Mouse (Mus musculus) WW6 (cell line): ENCODE results near the gene Rgl1.

Experiments used
- DNase-seq: peaks from one replicate; pipeline ENCODE4 v3.0.0-alpha.2; 2013; ENCODE audit warnings: low read depth, low spot score

Gene Rgl1

DNA sequence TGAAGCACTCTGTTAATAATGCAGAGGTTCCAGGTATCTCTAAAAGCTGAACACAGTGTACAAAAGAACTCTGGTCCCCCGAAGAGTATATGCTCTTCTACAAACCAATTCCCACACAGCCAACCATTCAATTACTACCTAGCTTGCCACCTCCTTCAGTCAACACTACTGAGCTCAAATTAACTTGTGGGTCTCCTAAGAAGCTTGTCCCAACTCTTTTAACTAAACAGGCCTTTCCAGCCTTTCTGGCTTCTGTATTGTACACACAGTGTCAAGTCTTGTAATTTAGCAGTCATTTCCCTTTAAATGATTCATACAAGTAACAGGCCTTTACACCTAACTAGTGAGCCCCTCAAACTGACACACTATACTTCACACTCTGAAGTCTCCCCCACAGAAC lies 48.8 kb downstream of the Rgl1 start:
- DNase-seq: no peak

DNA sequence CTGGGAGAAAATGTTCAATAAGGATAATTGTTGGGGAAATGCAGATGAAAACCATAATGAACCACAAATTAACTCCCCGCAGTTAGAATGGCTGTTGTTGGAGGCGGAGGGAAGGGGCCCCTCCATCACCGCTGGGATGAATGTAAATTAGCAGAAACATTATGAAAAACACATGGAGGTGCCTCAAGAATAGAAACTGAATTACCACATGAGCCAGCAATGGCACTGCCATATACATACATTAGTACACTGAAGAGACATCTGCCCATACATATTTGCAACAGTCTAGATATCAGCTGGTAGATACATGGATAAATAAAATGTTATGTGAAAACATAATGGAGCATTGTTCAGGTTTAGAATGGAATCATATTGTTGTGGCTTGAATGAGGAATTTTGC lies 51.7 kb downstream of the Rgl1 start:
- no peak for DNase-seq

DNA sequence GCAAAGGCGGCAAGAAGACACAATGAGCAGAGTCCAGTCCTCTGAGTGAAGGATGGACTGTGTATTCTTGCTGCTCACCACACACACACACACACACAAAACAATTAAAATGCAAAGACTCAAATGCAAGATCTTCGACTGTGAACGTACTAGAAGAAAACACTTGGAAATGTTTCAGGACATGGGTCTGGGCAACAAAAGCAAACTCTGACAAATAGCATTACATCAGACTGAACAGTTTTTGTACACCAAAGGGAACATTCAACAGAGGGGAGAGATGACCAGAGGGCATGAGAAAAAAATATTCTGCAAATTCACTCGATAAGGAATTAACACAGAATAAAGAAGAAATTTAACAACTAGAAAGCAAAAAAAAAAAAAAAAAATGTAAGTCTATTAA lies 52.2 kb downstream of the Rgl1 start:
- DNase-seq: no peak

DNA sequence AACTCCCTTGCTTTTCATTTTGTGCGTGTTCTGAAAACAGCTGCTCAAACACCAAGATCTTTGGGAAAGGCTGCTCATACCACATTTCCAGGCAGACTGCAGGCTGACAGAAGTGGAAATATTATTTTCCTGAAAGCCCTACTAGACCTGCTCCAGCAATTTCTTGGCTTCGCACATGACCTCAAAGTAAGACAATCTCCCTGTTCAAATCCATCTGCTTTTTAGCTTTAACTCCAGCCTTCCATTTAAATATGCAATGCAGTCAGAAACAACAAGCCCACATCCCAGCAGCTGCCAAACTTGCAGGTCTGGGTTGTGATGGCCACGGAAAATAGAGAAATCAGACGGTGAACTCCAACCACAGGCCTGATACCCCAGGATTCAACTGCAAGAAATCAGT lies 55.1 kb downstream of the Rgl1 start:
- no peak for DNase-seq

DNA sequence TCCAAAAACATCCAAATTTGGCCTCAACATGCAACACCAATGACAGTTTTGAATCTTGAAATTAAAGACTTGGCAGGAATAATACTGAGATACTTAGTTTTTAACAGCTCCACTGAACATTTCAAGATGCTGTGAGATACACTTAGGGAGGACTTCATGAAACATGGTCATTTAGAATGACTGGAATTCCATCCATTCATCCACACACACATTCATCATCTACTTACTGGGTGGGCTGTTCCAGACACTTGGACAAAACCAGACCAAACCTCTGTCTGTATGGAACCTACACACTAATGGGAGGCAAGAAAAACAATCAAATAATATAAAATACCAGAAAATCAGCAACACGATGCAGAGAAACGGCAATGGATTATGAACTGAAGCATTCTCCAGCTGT lies 58.6 kb downstream of the Rgl1 start:
- no peak for DNase-seq

DNA sequence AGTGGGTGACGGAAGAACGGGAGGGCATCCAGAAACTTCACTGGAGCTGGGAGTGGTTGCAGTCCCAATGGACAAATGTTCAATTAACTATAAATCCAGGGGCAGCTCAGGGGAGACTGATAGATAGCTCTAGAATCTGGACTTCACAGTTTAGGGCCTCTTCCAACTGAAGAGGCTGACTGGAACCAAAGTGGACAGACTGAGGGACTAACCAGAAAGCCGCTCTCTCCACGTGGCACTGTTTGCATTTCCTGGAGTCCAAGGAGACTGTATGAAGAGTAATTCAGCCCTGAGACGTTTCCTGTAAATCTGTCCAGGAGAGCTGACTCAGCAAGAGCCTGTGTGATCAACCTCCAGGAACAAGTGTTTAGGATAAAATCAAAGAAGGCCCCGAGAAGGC lies 62.2 kb downstream of the Rgl1 start:
- no peak for DNase-seq

DNA sequence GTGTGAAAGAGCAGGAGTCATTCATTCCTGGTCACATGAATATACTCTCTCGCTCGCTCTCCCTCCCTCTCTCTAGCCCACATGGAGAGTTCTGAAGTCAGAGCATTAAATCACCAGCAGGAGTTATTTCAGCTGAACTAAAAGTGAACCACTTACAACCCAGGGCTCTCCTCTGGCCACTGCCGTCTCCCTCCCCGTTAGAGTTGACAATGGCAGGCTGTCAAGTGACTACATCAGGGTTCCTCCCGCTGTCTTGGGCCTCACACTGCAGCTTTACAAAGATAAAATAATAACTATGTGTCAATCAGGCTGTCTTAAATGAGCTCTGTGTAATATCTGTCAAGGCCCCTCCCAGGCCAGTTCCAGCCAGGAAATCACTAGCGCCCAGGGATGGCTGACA lies 63.2 kb downstream of the Rgl1 start:
- DNase-seq: no peak

DNA sequence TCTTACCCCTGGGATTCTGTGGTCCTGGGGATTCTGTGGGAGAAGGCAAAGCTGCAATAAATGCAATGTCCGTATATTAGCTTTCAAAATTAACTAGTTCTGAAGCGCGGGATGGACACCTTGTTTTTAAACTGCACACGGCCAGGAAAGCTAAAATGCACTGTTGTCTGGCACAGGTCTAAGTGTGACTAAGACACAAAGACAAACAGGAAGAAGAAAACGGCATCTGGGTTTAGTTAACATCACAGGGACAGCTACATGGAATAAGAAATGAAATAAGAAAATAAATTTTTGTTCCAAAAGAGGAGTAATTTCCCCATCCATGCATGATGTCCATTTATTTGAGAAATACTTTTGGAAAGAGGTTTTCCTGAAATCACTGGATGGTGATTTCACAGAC lies 65.1 kb downstream of the Rgl1 start:
- DNase-seq: no peak

DNA sequence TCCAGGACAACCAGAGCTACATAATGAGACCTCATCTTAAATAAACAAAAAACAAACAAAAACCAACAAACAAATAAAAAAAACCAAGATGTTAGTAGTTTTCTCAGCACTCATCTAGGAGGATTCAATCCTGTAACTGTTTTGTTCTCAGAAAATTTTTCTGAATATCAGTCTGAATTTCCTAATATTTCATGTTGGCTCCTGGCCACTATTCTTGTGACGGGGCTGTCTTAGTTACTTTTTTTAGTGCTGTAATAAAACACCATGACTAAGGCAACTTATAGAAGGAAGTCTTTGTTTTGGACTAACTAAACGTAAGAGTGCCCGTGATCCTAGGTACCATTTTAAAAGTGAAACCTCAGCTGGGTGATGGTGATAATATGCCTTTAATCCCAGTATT lies 68.8 kb downstream of the Rgl1 start:
- DNase-seq: no peak

DNA sequence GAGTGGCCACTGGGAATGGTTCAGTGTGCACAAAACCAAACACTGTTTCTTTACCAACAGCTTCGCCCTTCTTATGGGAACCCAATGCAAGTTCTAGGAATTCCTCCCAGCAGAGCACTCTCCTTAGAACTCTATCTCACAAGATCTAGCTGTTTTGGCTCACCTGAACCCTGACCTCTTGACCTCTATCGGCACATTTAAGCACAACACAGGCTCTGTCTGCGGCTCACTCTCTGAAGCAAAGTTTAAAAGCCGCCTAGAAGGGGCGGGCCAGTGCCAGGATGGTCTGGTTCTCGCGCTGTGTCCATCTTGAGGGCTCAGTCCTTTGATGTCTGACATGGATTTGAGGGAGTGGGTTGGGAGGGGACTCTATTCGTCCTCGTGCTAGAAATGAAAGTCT lies 70.7 kb downstream of the Rgl1 start:
- no peak for DNase-seq

DNA sequence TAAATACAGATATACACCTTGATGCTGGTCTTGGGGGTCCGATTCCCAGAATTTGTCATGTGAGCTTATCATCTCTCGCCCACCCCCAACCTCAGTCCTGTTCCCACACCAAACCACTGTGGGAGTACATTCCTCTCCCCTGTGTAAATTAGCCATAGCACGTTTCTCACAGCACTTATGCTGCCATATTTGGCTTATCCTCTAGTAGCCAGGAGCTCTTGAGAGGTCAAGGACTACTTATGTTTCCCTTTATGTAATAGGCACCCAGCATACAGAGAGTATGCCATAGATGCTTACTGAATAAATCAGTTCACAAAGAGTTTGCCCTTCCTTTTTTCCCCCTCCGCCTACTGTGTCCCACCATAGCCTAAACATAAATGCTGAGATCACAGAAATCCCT lies 76.2 kb downstream of the Rgl1 start:
- DNase-seq: no peak

DNA sequence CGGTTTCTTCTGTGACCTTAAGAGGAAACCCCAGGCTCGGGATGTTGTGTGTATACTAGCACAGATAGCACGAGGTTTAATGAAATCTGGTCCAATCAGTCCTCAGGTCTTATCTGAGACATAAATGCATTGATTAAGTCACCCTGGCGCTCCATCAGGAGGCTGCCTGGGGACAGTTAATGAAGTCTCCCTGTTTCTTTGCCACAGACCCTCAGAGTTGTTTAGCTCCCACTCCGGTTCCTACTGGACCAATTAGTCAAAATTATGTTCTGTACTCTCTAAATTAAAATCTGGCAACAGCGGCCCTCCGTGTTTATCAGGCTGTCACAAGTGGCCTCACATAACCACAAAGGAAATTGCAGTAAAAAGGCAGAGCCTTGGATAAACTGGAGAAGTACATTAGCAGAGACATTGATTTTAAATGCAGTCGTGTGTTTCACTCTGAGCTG lies 78.4 kb downstream of the Rgl1 start:
- no peak for DNase-seq

DNA sequence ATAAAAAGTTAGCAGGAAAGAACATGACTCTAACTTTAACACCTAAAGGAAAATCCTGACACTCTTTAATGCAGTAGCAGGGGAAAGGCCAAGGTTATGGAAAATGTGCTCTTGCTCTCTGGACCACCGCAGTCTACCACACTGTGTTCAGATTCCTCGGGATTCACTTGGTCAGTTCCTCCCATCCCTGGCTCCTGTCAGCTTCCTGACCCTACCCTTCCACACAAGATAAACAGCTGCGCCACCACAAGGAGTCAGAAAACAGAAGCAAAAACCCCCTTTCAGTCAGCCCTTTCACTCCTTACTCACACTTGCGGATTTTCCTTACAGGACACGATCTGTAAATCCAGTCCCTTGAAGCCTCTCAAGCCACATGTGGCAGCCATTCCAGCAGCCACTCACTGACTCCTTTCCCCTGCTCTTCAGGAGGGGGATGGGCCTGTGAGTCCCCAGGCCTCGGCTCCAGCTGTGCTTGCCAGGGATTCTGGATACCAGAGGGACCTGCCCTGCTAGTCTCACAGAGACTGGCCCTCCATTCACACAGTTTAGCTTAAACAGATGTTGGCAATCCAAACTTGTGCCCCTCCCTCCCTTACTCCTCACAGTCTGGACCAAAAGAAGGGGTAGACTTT lies 78.9 kb downstream of the Rgl1 start:
- no peak for DNase-seq

DNA sequence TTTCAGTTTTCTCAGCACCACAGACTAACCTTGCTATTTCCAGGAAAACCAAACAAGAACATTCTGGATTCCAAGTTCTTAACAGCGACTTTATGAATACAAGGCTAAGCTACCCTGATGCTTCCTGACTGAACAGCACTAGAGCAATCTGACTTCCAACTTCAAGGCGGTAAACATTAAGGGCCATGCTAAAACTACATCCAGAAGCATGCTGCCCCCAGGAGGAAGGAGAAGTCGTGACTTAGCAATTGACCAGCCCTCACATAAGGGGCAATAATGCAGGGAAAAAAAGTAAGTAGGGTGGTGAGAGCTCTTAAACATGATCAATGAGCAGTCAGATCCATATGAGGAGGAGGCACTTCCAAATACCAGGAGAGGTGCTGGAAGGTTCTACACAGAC lies 80.6 kb downstream of the Rgl1 start:
- no peak for DNase-seq

DNA sequence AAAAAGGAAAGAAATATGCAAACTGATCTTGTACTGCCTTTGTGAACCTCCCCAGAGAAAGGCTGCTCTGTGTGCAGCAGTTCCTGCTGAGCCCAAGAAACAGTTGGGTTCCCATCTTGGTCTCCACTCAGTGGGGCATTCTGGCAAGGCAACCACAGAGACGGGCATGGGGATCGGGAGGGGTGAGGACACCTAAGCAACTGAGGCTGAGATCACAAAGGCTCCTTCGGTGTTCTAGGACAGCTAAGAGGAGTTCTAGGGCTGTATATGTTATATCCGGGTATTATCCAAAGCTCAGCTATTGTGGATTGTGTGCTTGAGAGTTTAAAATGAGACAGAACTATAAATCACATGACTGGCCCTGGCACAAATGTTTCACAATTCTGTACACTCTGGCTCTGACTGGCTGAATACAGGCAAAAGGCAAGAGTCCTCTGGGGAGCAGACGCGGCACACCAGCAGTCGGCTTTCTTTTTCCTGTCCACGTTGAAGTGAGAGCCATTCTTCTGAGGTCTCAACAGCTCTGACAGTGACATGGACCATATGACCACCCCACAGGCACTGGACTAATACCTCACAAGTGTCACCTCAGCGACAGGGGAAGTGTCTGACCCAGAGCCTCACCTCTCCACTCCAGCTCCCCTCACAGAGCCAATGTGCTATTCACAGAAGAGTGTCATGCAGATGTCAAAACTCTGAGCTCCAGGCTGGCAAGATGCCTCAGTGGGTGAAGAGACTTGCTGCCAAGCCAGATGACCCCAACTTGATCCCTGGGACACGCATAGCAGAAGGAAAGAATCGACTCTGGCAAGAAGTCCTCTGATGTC lies 83.6 kb downstream of the Rgl1 start:
- no peak for DNase-seq

DNA sequence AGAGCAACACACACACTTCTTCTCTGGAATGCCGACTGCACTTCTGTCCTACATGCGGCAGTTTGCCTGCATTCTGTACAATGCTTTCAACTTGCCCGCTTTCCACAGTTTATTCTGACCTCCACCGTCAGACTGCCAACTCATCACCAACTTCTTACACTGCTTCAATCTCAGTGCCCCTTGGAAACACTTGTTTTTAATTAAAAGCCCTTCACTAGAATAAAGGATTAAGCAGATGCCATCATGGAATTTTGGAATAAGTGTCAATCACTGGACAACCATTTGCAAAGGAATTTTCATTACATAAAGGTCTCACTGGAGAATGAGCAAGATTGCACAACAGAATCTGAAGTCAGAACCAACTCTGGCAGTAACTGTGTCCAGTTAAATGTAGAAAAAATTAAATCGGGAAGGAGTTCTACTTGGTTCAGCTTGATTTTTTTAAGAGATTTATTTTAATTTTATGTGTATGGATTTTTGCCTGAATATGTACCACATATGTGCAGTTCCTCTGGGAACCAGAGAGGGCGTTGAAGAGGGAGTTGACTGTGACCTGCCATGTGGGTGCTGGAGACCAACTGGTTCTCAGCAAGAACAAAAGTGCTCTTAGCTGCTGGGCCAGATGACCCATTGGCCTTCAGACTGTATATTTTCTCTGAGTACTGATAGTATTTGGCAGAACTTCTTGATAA lies 84.3 kb downstream of the Rgl1 start:
- no peak for DNase-seq

DNA sequence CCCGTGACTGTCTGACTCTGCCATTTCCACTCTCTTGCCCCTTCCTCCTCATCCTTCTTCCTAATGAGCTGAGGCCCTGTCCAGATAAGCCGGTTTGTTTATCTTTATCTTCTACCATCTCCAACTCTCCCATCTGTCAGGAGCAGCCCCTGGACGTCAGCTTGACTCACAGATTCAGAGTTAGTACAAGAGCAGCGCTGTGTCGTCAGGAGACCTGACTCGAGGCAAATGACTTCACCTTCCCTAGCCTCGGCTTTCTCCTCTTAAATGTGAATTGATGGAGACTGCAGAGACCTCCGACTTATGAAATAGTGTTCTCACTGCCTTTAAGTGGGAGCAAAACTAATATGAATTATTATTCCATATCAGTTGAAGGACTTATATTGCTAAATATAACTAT lies 85.0 kb downstream of the Rgl1 start:
- no peak for DNase-seq

DNA sequence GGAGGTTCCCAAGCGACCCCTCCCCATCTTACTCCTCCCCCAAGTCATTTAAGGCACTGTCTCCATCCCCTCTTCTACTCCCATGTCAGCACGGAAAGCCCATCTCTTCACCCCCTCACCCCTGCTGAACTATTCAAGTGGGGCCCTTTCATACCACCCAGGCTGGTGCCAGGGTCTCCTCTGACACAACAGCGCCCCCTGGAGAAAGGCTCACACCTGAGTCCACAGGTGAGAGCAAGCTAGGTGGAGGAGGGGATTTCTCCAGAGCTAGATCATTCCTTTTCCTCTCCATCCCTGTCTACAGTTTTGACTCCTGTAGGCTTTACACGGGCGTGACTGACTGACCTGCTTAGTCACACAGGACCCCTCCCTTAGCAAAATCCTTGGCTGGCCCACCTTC lies 87.7 kb downstream of the Rgl1 start:
- DNase-seq: no peak

DNA sequence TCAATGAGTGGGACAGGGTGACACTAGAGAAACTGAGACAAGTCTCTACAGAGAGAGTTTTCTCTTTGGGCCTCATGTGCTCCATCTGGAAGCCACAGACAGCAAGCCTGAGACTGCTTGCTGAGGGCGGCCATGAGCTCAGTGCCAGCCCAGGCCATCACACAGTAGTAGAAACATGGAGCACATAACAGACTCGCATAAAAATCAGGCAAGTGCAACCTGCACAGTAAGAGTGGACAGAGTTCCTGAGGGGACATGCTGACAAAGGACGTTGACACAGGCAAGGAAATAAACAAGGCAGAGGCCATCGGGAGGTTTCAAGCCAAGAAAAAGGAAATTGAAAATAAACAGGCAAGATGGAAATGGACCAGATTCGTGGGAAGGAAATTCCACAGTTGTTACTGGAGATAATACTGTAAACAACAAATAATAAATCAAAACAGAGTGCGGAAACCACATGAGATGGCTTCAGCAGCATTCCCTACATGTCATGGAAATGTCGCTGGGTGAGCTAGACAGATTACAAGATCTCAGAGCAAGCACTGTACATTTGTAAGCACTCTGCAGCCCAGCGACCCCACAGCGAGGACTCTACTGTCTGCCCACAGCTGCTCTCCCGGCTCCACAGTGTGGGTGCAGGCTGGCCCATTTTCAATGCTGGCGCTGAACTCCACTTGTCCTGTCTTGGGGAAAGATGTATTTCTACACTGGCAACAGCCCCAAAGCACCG lies 88.5 kb downstream of the Rgl1 start:
- DNase-seq: no peak

DNA sequence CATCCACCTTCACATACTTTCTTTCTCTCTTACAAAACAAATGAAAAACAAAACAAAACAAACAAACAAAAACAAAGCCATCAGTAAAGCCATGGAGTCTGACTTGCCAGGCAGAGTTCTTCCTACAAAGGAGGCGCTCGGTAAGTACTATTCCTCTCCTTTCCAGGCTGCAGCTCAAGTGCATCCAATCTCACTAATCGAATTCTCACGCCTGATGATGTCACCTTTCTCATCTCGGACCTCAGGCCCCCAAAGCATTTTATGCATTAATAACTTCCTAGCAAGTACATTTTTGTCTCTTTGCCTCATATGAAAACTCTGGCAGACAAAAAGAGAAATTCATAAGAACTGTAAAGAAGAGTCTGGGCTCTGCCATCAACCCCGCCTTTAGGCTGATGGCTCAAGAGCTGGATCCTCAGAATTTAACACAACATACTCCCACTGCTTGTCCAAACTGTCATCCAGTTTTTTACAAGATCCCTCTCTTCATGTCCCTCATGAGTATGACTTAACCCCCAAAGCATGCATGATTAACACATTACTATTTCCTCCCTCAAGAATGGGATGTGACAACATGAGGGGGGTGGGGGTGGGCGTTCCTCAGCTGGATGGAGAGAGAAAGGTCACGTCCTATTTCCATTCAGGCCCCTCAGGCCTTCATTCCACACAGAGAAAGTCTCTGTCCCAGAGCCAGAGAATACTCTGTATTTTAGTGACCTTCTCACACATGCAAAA lies 96.5 kb downstream of the Rgl1 start:
- DNase-seq: no peak

DNA sequence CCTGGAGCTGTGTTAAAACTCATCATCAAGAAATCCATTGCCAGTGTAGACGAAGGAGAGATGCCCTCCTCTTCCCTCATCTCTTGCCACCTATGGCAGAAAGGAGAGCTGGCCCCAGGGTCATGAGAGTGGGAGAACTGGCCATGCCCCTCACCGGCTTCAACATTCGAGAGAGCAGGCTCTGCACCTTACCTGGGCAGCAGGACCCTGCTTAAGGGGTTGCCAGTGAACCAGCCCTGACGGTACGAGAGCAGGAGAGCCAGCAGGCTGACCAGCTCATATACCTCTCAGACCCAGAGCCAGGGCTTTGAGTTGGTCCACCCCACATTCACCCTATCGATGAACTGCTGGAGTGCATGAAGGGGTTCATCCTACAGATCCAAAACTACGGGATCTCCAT lies 105.7 kb downstream of the Rgl1 start:
- DNase-seq: no peak

DNA sequence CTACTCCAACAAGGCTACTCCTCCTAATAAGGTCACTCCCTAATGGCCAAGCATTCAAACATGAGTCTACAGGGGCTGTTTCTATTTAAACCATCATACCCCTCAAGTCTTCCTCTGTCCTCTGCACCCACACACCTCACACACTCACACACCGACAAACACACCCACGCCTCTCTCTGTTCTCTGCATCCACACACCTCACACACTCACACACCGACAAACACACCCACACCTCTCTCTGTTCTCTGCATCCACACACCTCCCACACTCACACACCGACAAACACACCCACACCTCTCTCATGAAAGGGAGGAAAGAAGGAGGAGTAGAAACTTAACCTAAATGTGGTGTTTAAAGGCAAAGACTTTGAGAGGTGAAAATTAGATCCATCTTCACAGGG lies 106.2 kb downstream of the Rgl1 start:
- no peak for DNase-seq
